ENCODE assay signal across 23 mouse cellular contexts in the genomic region with DNA sequence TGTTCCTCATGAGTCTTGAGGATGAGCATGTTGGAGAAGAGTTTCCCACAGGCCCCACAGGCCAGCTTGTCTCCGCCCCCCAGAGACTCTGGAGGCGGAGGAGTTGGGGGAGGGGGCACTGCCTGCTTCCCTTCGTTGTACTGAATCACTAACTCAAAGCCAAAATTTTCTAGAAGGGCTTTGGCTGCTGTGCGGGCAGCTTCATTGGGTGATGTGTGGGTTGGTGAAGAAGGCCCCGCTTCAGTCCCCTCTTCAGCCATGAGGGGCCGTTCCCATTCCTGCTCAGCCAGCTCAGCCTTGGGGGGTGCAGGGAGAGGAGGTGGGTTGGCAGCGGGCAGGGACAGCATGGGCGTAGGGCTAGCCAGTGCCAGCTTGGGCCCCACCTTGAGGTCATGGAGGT. TPM values are rescaled to one million over a fixed set of nuclear protein-coding genes. Genes with fewer than 3 reads are reported as not detected.
DNase-seq lines count a peak whose midpoint lies in the region; ATAC-seq and TF ChIP-seq lines count a peak whose summit lies in the region.
"Had no signal": no experiment of that assay in that cellular context is flagged by ENCODE, and none has a peak within 500 bp of the region (broad histone marks: within the 10 kb centered on the region; RNA-seq: fewer than 3 reads in every experiment).

No protein-coding gene starts in this region.

- H3K4me2 ChIP-seq in forebrain, embryonic 13.5 days, result no peak overlapping the region
- H3K4me2 ChIP-seq in forebrain, embryonic 11.5 days (ENCODE audit: low read depth, low read length, severe bottlenecking), result no peak overlapping the region
- no peak overlapping the region for H3K4me2 ChIP-seq in hindbrain, postnatal 0 days (ENCODE audit: low read depth, low read length)
- H3K4me2 ChIP-seq: hindbrain, embryonic 15.5 days; kidney, embryonic 15.5 days; midbrain, embryonic 13.5 days had no signal

- no peak for DNase-seq in forebrain, embryonic 11.5 days (ENCODE audit: low spot score)
- peak; percentile 28 to 56 for DNase-seq in left cerebral cortex, adult 2 months (ENCODE audit: extremely low spot score in 1 of 2, low spot score in 2 of 2)
- no peak for DNase-seq in left cerebral cortex, postnatal 10 days (ENCODE audit: extremely low spot score in 1 of 2, low spot score in 2 of 2)
- peak; percentile 66 for DNase-seq in brain, adult 2 months (ENCODE audit: low read depth, low spot score)
- DNase-seq in hindbrain, postnatal 0 days (ENCODE audit: low spot score), result no peak
- DNase-seq: adrenal gland, postnatal 25 days; gastrocnemius, postnatal 14 days; heart, adult 2 months; heart, postnatal 4 days; right cerebral cortex, postnatal 4 days; thymus, postnatal 14 days had no signal

- H3K36me3 ChIP-seq in forebrain, embryonic 13.5 days (ENCODE audit: poor library complexity, severe bottlenecking), result peaks cover 95% of the 10 kb centered on the region
- H3K36me3 ChIP-seq in forebrain, embryonic 11.5 days (ENCODE audit: control insufficient read depth, insufficient read depth, low read length), result peaks cover 6% of the 10 kb centered on the region; the same call in 1 of the 2 replicates
- peaks cover 19% of the 10 kb centered on the region for H3K36me3 ChIP-seq in ES-Bruce4 (ENCODE audit: control insufficient read depth, insufficient read depth, low read length, poor library complexity, severe bottlenecking)
- H3K36me3 ChIP-seq in hindbrain, postnatal 0 days (ENCODE audit: insufficient read depth, low read length), result peaks cover 34% of the 10 kb centered on the region

- H3K9ac ChIP-seq in forebrain, embryonic 13.5 days, result no peak overlapping the region
- no peak overlapping the region for H3K9ac ChIP-seq in forebrain, embryonic 11.5 days (ENCODE audit: low read length)
- peak overlapping the region; percentile 12; the same call in 1 of the 2 replicates for H3K9ac ChIP-seq in ES-Bruce4 (ENCODE audit: low read depth, poor library complexity, severe bottlenecking)
- no peak overlapping the region for H3K9ac ChIP-seq in hindbrain, postnatal 0 days (replicated peaks; ENCODE audit: low read length)
- H3K9ac ChIP-seq: hindbrain, embryonic 15.5 days; kidney, embryonic 15.5 days; midbrain, embryonic 13.5 days had no signal

- intact Hi-C loops in left cerebral cortex, adult 2 months (cut with DNase I), result no loop called here
- intact Hi-C loops in left cerebral cortex, postnatal 10 days (cut with DNase I), result no loop called here

- TF ChIP-seq EP300 in ES-Bruce4 (IDR thresholded peaks at IDR 0.05; ENCODE audit: insufficient read depth, low read depth, low read length), result no peak

- TF ChIP-seq CTCF in left cerebral cortex, adult 2 months (IDR thresholded peaks at IDR 0.05), result no peak
- no peak for TF ChIP-seq CTCF in ES-Bruce4 (IDR thresholded peaks at IDR 0.05; ENCODE audit: low read depth, low read length)
- TF ChIP-seq CTCF in hindbrain, postnatal 0 days (IDR thresholded peaks at IDR 0.05; ENCODE audit: low read depth), result no peak

- no peaks in the 10 kb centered on the region for H3K9me3 ChIP-seq in forebrain, embryonic 13.5 days (replicated peaks)
- H3K9me3 ChIP-seq in forebrain, embryonic 11.5 days (ENCODE audit: control insufficient read depth, low read length), result no peaks in the 10 kb centered on the region
- H3K9me3 ChIP-seq in ES-Bruce4 (replicated peaks; ENCODE audit: control insufficient read depth, insufficient read depth, low read length, poor library complexity, severe bottlenecking), result no peaks in the 10 kb centered on the region
- no peaks in the 10 kb centered on the region for H3K9me3 ChIP-seq in hindbrain, postnatal 0 days (ENCODE audit: low read length)
- H3K9me3 ChIP-seq: embryonic facial prominence, embryonic 10.5 days; hindbrain, embryonic 15.5 days; kidney, embryonic 15.5 days; midbrain, embryonic 13.5 days had no signal

- H3K27me3 ChIP-seq in forebrain, embryonic 13.5 days, result no peaks in the 10 kb centered on the region
- no peaks in the 10 kb centered on the region for H3K27me3 ChIP-seq in forebrain, embryonic 11.5 days (ENCODE audit: control insufficient read depth, insufficient read depth, low read length)
- H3K27me3 ChIP-seq in ES-Bruce4 (ENCODE audit: control insufficient read depth, insufficient read depth, low read length, poor library complexity, severe bottlenecking), result no peaks in the 10 kb centered on the region
- H3K27me3 ChIP-seq in hindbrain, postnatal 0 days (ENCODE audit: insufficient read depth, low read length), result no peaks in the 10 kb centered on the region
- H3K27me3 ChIP-seq: hindbrain, embryonic 15.5 days; kidney, embryonic 15.5 days; midbrain, embryonic 13.5 days had no signal

- no peak for TF ChIP-seq POLR2A in ES-Bruce4 (IDR thresholded peaks at IDR 0.05; ENCODE audit: insufficient read depth, low read length)

- H3K4me3 ChIP-seq in forebrain, embryonic 13.5 days, result no peak overlapping the region
- no peak overlapping the region for H3K4me3 ChIP-seq in forebrain, embryonic 11.5 days (ENCODE audit: low read depth, low read length)
- no peak overlapping the region for H3K4me3 ChIP-seq in left cerebral cortex, adult 2 months
- peak overlapping the region; percentile 23; the same call in 1 of the 2 replicates for H3K4me3 ChIP-seq in ES-Bruce4 (ENCODE audit: low read depth, low read length)
- H3K4me3 ChIP-seq in hindbrain, postnatal 0 days (ENCODE audit: low read length), result no peak overlapping the region
- H3K4me3 ChIP-seq: embryonic facial prominence, embryonic 10.5 days; heart, adult 2 months; hindbrain, embryonic 15.5 days; kidney, embryonic 15.5 days; midbrain, embryonic 13.5 days; myocyte had no signal

- 94% methylated on average over 8 of the region's 8 CpGs for WGBS in forebrain, embryonic 13.5 days
- WGBS in forebrain, embryonic 11.5 days, result 89% methylated on average over 8 of the region's 8 CpGs
- 85% methylated on average over 8 of the region's 8 CpGs for WGBS in hindbrain, postnatal 0 days

- 0 out of 2 replicates have a peak overlapping the region, but pooled peaks have one; percentile 7 for H3K27ac ChIP-seq in forebrain, embryonic 13.5 days
- no peak overlapping the region for H3K27ac ChIP-seq in forebrain, embryonic 11.5 days (ENCODE audit: low read depth, low read length)
- 0 out of 2 replicates have a peak overlapping the region, but pooled peaks have one; percentile 55 for H3K27ac ChIP-seq in left cerebral cortex, adult 2 months
- no peak overlapping the region for H3K27ac ChIP-seq in ES-Bruce4 (ENCODE audit: insufficient read depth, low read length)
- H3K27ac ChIP-seq in hindbrain, postnatal 0 days, result no peak overlapping the region
- H3K27ac ChIP-seq: embryonic facial prominence, embryonic 10.5 days; heart, adult 2 months; hindbrain, embryonic 15.5 days; kidney, embryonic 15.5 days; midbrain, embryonic 13.5 days had no signal

- no peak for ATAC-seq in forebrain, embryonic 13.5 days
- no peak for ATAC-seq in forebrain, embryonic 11.5 days (replicated peaks; ENCODE audit: low FRiP score)
- no peak for ATAC-seq in hindbrain, postnatal 0 days
- ATAC-seq: intestine, postnatal 0 days; lung, postnatal 0 days; midbrain, embryonic 13.5 days had no signal

- H3K4me1 ChIP-seq in forebrain, embryonic 13.5 days, result peaks cover 28% of the 10 kb centered on the region
- peaks cover 5% of the 10 kb centered on the region for H3K4me1 ChIP-seq in forebrain, embryonic 11.5 days (replicated peaks; ENCODE audit: control insufficient read depth, insufficient read depth, low read length)
- peaks cover 2% of the 10 kb centered on the region for H3K4me1 ChIP-seq in ES-Bruce4 (ENCODE audit: control insufficient read depth, insufficient read depth, low read length)
- peaks cover 13% of the 10 kb centered on the region; the same call in 1 of the 2 replicates for H3K4me1 ChIP-seq in hindbrain, postnatal 0 days (ENCODE audit: insufficient read depth, low read length)

RNA-seq across cellular contexts. Expression of a gene that starts 26.1 kb away (rescaled TPM):
- polyA plus RNA-seq in forebrain, embryonic 13.5 days (2015; fragmentation: Nextera tagmentation; extraction: Ambion mirVana), result 26.7 and 28.0 TPM in 2 replicates
- polyA plus RNA-seq in forebrain, embryonic 11.5 days (2014; fragmentation: Nextera tagmentation; extraction: Ambion mirVana), result 15.9 TPM in 2 replicates
- 10 to 100 TPM; 47.0 to 61.6 TPM for total RNA-seq in left cerebral cortex, adult 2 months (2021)
- total RNA-seq in left cerebral cortex, postnatal 10 days (2021), result 10 to 100 TPM; 26.6 to 27.2 TPM
- polyA plus RNA-seq in ES-Bruce4 (2011; ENCODE audit: insufficient read depth, insufficient read length, low read depth, missing spikeins), result 18.1 and 24.6 TPM in 2 replicates
- total RNA-seq in hindbrain, postnatal 0 days (2014; rRNA removed), result 10.7 and 10.9 TPM in 2 replicates
- 8.1 and 8.4 TPM in 2 replicates for polyA plus RNA-seq in hindbrain, postnatal 0 days (2015; fragmentation: Nextera tagmentation; extraction: Ambion mirVana)

RNA-seq across cellular contexts. Expression of a gene that starts 28.5 kb away (rescaled TPM):
- polyA plus RNA-seq in forebrain, embryonic 13.5 days (2015; fragmentation: Nextera tagmentation; extraction: Ambion mirVana), result 39.0 and 42.0 TPM in 2 replicates
- 28.6 and 31.1 TPM in 2 replicates for polyA plus RNA-seq in forebrain, embryonic 11.5 days (2014; fragmentation: Nextera tagmentation; extraction: Ambion mirVana)
- 10 to 100 TPM; 18.1 to 22.8 TPM for total RNA-seq in left cerebral cortex, adult 2 months (2021)
- 10 to 100 TPM; 31.4 to 31.5 TPM for total RNA-seq in left cerebral cortex, postnatal 10 days (2021)
- polyA plus RNA-seq in ES-Bruce4 (2011; ENCODE audit: insufficient read depth, insufficient read length, low read depth, missing spikeins), result 6.9 and 8.6 TPM in 2 replicates
- 37.7 and 44.1 TPM in 2 replicates for total RNA-seq in hindbrain, postnatal 0 days (2014; rRNA removed)
- 31.8 and 32.8 TPM in 2 replicates for polyA plus RNA-seq in hindbrain, postnatal 0 days (2015; fragmentation: Nextera tagmentation; extraction: Ambion mirVana)

RNA-seq across cellular contexts. Expression of a gene that starts 40.4 kb away (rescaled TPM):
- polyA plus RNA-seq in forebrain, embryonic 13.5 days (2015; fragmentation: Nextera tagmentation; extraction: Ambion mirVana), result 9.7 and 9.8 TPM in 2 replicates
- polyA plus RNA-seq in forebrain, embryonic 11.5 days (2014; fragmentation: Nextera tagmentation; extraction: Ambion mirVana), result 13.9 and 14.8 TPM in 2 replicates
- total RNA-seq in left cerebral cortex, adult 2 months (2021), result 1 to 10 TPM; 7.7 to 9.5 TPM
- total RNA-seq in left cerebral cortex, postnatal 10 days (2021), result 10 to 100 TPM; 14.6 to 18.0 TPM
- polyA plus RNA-seq in ES-Bruce4 (2011; ENCODE audit: insufficient read depth, insufficient read length, low read depth, missing spikeins), result 20.6 and 23.9 TPM in 2 replicates
- 5.7 and 6.5 TPM in 2 replicates for total RNA-seq in hindbrain, postnatal 0 days (2014; rRNA removed)
- polyA plus RNA-seq in hindbrain, postnatal 0 days (2015; fragmentation: Nextera tagmentation; extraction: Ambion mirVana), result 5.9 and 6.1 TPM in 2 replicates

RNA-seq across cellular contexts. Expression of a gene that starts 50.7 kb away (rescaled TPM):
- polyA plus RNA-seq in forebrain, embryonic 13.5 days (2015; fragmentation: Nextera tagmentation; extraction: Ambion mirVana), result 17.5 and 17.7 TPM in 2 replicates
- polyA plus RNA-seq in forebrain, embryonic 11.5 days (2014; fragmentation: Nextera tagmentation; extraction: Ambion mirVana), result 2.9 and 3.7 TPM in 2 replicates
- total RNA-seq in left cerebral cortex, adult 2 months (2021), result 100 to 1,000 TPM; 300 to 347 TPM
- 100 to 1,000 TPM; 368 to 375 TPM for total RNA-seq in left cerebral cortex, postnatal 10 days (2021)
- 3.6 and 4.7 TPM in 2 replicates for polyA plus RNA-seq in ES-Bruce4 (2011; ENCODE audit: insufficient read depth, insufficient read length, low read depth, missing spikeins)
- 124 and 126 TPM in 2 replicates for total RNA-seq in hindbrain, postnatal 0 days (2014; rRNA removed)
- polyA plus RNA-seq in hindbrain, postnatal 0 days (2015; fragmentation: Nextera tagmentation; extraction: Ambion mirVana), result 28.3 and 29.4 TPM in 2 replicates
- total RNA-seq: common myeloid progenitor, adult 5-6 weeks had no signal
- polyA plus RNA-seq: C2C12; liver, embryonic 16.5 days; myocyte had no signal

RNA-seq across cellular contexts. Expression of a gene that starts 50.8 kb away (rescaled TPM):
- polyA plus RNA-seq in forebrain, embryonic 13.5 days (2015; fragmentation: Nextera tagmentation; extraction: Ambion mirVana), result 81.2 and 86.4 TPM in 2 replicates
- polyA plus RNA-seq in forebrain, embryonic 11.5 days (2014; fragmentation: Nextera tagmentation; extraction: Ambion mirVana), result 94.1 and 95.8 TPM in 2 replicates
- 10 to 100 TPM; 26.7 to 30.7 TPM for total RNA-seq in left cerebral cortex, adult 2 months (2021)
- total RNA-seq in left cerebral cortex, postnatal 10 days (2021), result 10 to 100 TPM; 21.5 to 26.8 TPM
- 52.7 and 55.2 TPM in 2 replicates for polyA plus RNA-seq in ES-Bruce4 (2011; ENCODE audit: insufficient read depth, insufficient read length, low read depth, missing spikeins)
- total RNA-seq in hindbrain, postnatal 0 days (2014; rRNA removed), result 16.6 and 25.4 TPM in 2 replicates
- polyA plus RNA-seq in hindbrain, postnatal 0 days (2015; fragmentation: Nextera tagmentation; extraction: Ambion mirVana), result 53.2 and 55.2 TPM in 2 replicates

Comparison
In these comparisons a context has a peak if more than half of its experiments do, and no peak if none do; other contexts are left out.
1. H3K27ac ChIP-seq: peak in forebrain, embryonic 13.5 days (single experiment) and left cerebral cortex, adult 2 months (single experiment); none in forebrain, embryonic 11.5 days (single experiment), ES-Bruce4 (single experiment) and hindbrain, postnatal 0 days (single experiment).
2. DNase-seq: peak in left cerebral cortex, adult 2 months (2 of 2) and brain, adult 2 months (single experiment); none in forebrain, embryonic 11.5 days (single experiment), left cerebral cortex, postnatal 10 days (0 of 2) and hindbrain, postnatal 0 days (single experiment).